Mouse (Mus musculus) CH12.LX (cell line): ENCODE results near the gene Ptprm. TPM values are rescaled to one million over a fixed set of nuclear protein-coding genes. Genes with fewer than 3 reads are reported as not detected.

Source experiments
- DNase-seq: peaks from one replicate; pipeline ENCODE4 v3.0.0-alpha.2; 2013; ENCODE audit errors: extremely low read depth
- H3K27ac ChIP-seq: 2 replicates; pipeline ENCODE4 v1.5.1; 2012; ENCODE audit warnings: low read depth, mild to moderate bottlenecking, control low read depth, moderate library complexity; ENCODE audit not compliant: insufficient read depth
- H3K27me3 ChIP-seq: replicated peaks from 2 replicates; pipeline ENCODE3; 2012; ENCODE audit warnings: inconsistent platforms
- H3K36me3 ChIP-seq, 2 experiments: replicated peaks in 1 of 2; 2 replicates each; pipeline versions ENCODE3 to v1.6.1; 2012; ENCODE audit warnings: inconsistent platforms in 1 of 2, low read length in 1 of 2, mild to moderate bottlenecking in 1 of 2, mixed read lengths in 1 of 2, moderate library complexity in 1 of 2; ENCODE audit not compliant: control insufficient read depth in 1 of 2, insufficient read depth in 1 of 2
- H3K4me1 ChIP-seq, 2 experiments: 2 replicates each; pipeline ENCODE4 v1.6.1; 2012; ENCODE audit warnings: inconsistent platforms in 1 of 2, moderate library complexity in 1 of 2; ENCODE audit not compliant: insufficient read depth in 2 of 2, control insufficient read depth in 1 of 2
- H3K4me2 ChIP-seq: 2 replicates; pipeline ENCODE4 v1.6.1; 2012; ENCODE audit warnings: low read depth, mild to moderate bottlenecking, control low read depth; ENCODE audit not compliant: poor library complexity, insufficient read depth, severe bottlenecking
- H3K4me3 ChIP-seq, 3 experiments: fragments of 150-350 bp in 1 of 3; sonication (generic) in 1 of 3; replicated peaks in 1 of 3; 2 replicates each; pipeline versions ENCODE3 to v1.5.1; 2011 to 2012; ENCODE audit warnings: low read depth in 2 of 3, low read length in 2 of 3, mild to moderate bottlenecking in 2 of 3, moderate library complexity in 2 of 3, control low read depth in 1 of 3, improper control_type of control experiment in 1 of 3, inconsistent platforms in 1 of 3, mixed read lengths in 1 of 3; ENCODE audit not compliant: poor library complexity in 1 of 3
- H3K79me2 ChIP-seq: replicated peaks from 2 replicates; pipeline ENCODE4 v1.6.1; 2012; ENCODE audit warnings: mild to moderate bottlenecking, moderate library complexity; ENCODE audit not compliant: control insufficient read depth, poor library complexity, insufficient read depth, severe bottlenecking; ENCODE audit errors: extremely low read depth
- H3K9ac ChIP-seq: 2 replicates; pipeline ENCODE4 v1.6.1; 2012; ENCODE audit warnings: low read depth, mild to moderate bottlenecking, control low read depth, moderate library complexity; ENCODE audit not compliant: insufficient read depth
- H3K9me3 ChIP-seq: replicated peaks from 2 replicates; pipeline ENCODE3; 2012; ENCODE audit warnings: low read length, inconsistent platforms, mixed read lengths
- BHLHE40 ChIP-seq: IDR thresholded peaks from 2 replicates; pipeline ENCODE4 v1.6.1; 2011; ENCODE audit warnings: mild to moderate bottlenecking, low read depth, low read length, improper control_type of control experiment
- EP300 ChIP-seq: IDR thresholded peaks from 2 replicates; pipeline ENCODE4 v1.6.1; 2011; ENCODE audit warnings: low read length, improper control_type of control experiment
- GABPA ChIP-seq: IDR thresholded peaks from 2 replicates; pipeline ENCODE4 v1.6.1; 2012; ENCODE audit warnings: low read depth, low read length, improper control_type of control experiment, inconsistent platforms; ENCODE audit not compliant: insufficient replicate concordance
- KAT2A ChIP-seq: IDR thresholded peaks from 2 replicates; pipeline ENCODE4 v1.6.1; 2012; ENCODE audit warnings: low read length, improper control_type of control experiment, inconsistent platforms; ENCODE audit not compliant: insufficient replicate concordance
- MAFK ChIP-seq: IDR thresholded peaks from 2 replicates; pipeline ENCODE4 v1.6.1; 2011; ENCODE audit warnings: low read length, improper control_type of control experiment; ENCODE audit not compliant: insufficient replicate concordance
- MAX ChIP-seq: IDR thresholded peaks from 2 replicates; pipeline ENCODE4 v1.6.1; 2011; ENCODE audit warnings: low read length, improper control_type of control experiment
- MXI1 ChIP-seq: IDR thresholded peaks from 2 replicates; pipeline ENCODE4 v1.6.1; 2011; ENCODE audit warnings: mild to moderate bottlenecking, low read depth, low read length, improper control_type of control experiment
- MYC ChIP-seq: IDR thresholded peaks from 2 replicates; pipeline ENCODE4 v1.6.1; 2011; ENCODE audit warnings: low read depth, mild to moderate bottlenecking, improper control_type of control experiment, low read length
- NELFE ChIP-seq: IDR thresholded peaks from 2 replicates; pipeline ENCODE4 v1.6.1; 2011; ENCODE audit warnings: low read depth, low read length, improper control_type of control experiment
- NRF1 ChIP-seq: IDR thresholded peaks from 2 replicates; pipeline ENCODE4 v1.6.1; 2014; ENCODE audit warnings: low read depth, mild to moderate bottlenecking, inconsistent platforms, low read length, improper control_type of control experiment, moderate library complexity
- USF2 ChIP-seq: conservative IDR thresholded peaks from 2 replicates; pipeline ENCODE4 v1.6.1; 2011; ENCODE audit warnings: low read depth, low read length, improper control_type of control experiment
- ZKSCAN1 ChIP-seq: IDR thresholded peaks from 2 replicates; pipeline ENCODE4 v1.6.1; 2012; ENCODE audit warnings: low read depth, inconsistent platforms, low read length, improper control_type of control experiment, borderline replicate concordance
- ZMIZ1 ChIP-seq: IDR thresholded peaks from 2 replicates; pipeline ENCODE4 v1.6.1; 2012; ENCODE audit warnings: low read depth, mild to moderate bottlenecking, inconsistent platforms, low read length, improper control_type of control experiment
- dilution Hi-C: fragments of 300-500 bp; cut with MboI; formaldehyde crosslinking; loops from 2 replicates; pipeline ENCODE4 v1.14.3; 2020; ENCODE audit warnings: low sequenced_read_pairs; ENCODE audit not compliant: extremely low pct_unique_long_range_greater_than_20kb, extremely low pct_ligation_motif_present
- in situ Hi-C: fragments of 300-500 bp; cut with MboI; formaldehyde crosslinking; loops from 3 replicates; pipeline ENCODE4 v1.14.3; 2019; ENCODE audit warnings: low sequenced_read_pairs, low pct_ligation_motif_present, low pct_unique_long_range_greater_than_20kb, mixed read lengths
- polyA plus RNA-seq: library from polyadenylated mRNA; unstranded; fragments of >175 nt; gene quantifications from 2 replicates; pipeline ENCODE4 v1.2.1, GENCODE M21; 2012; ENCODE audit warnings: low read depth; ENCODE audit not compliant: insufficient read length
- total RNA-seq, 2 experiments: library from RNA; depleted of rRNA; stranded (reverse); fragments of 300-350 nt in 1 of 2; fragments of >200 nt in 1 of 2; gene quantifications; 2 replicates each; pipeline ENCODE4 v1.2.3; 2012 to 2014

The Ptprm gene
- total and polyA plus RNA-seq, 3 experiments = not detected

DNA sequence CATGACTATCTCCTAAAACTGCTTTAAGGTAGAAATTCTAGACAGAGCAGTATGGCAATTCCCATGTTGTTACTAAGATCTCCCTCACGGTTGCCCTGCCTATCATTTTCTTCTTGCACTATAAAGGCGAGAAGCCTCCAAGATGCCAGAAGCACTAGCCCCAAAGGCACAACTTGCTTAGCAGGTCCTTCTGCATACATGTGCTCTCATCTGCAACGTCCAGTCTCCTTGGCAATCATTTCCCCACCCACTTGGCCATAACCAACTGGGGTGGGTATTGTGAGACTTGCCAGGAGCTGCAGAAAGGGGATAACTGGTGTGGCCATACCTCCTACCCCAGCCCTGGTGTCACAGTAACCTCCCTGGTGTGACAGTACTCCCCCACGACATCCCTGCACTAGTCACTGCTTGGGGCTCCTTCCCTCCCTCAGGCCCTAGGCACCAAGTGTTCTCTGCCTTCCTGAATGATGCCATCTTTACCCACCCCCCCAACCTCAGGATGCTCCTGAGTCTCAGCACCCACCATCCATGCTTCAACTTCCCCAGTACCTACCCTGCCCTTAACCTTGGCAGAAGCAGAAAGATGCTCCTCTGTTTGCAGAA lies 108.9 kb downstream of the Ptprm start:
- TF ChIP-seq NELFE (no peak), ZMIZ1 (no peak), NRF1 (no peak), GABPA (no peak)
- no peak overlapping the region for H3K4me3 ChIP-seq
- in situ Hi-C loops = no loop called here
- peaks cover 55% of the 10 kb centered on the region for H3K9me3 ChIP-seq
- H3K36me3 ChIP-seq = no peaks in the 10 kb centered on the region
- H3K4me1 ChIP-seq = no peaks in the 10 kb centered on the region
- H3K27ac ChIP-seq = no peak overlapping the region
- no peak overlapping the region for H3K4me2 ChIP-seq
- H3K27me3 ChIP-seq = no peaks in the 10 kb centered on the region
- no peak overlapping the region for H3K9ac ChIP-seq
- H3K79me2 ChIP-seq = no peaks in the 10 kb centered on the region
- DNase-seq = no peak
- dilution Hi-C loops = no loop called here

- Histone ChIP-seq H3K9ac (no peak overlapping the region), H3K4me3 (no peak overlapping the region), H3K9me3 (peaks cover 60% of the 10 kb centered on the region), H3K4me2 (no peak overlapping the region), H3K36me3 (no peaks in the 10 kb centered on the region), H3K27me3 (no peaks in the 10 kb centered on the region), H3K79me2 (no peaks in the 10 kb centered on the region), H3K27ac (no peak overlapping the region), H3K4me1 (no peaks in the 10 kb centered on the region)
- DNase-seq = no peak
- TF ChIP-seq KAT2A (no peak), EP300 (no peak), BHLHE40 (no peak)
- dilution Hi-C loops (no loop called here), in situ Hi-C loops (no loop called here)
Observed at GRCm38 (mm10) chr17:67242774-67243495, 111.3 kb downstream of the Ptprm start.

DNA sequence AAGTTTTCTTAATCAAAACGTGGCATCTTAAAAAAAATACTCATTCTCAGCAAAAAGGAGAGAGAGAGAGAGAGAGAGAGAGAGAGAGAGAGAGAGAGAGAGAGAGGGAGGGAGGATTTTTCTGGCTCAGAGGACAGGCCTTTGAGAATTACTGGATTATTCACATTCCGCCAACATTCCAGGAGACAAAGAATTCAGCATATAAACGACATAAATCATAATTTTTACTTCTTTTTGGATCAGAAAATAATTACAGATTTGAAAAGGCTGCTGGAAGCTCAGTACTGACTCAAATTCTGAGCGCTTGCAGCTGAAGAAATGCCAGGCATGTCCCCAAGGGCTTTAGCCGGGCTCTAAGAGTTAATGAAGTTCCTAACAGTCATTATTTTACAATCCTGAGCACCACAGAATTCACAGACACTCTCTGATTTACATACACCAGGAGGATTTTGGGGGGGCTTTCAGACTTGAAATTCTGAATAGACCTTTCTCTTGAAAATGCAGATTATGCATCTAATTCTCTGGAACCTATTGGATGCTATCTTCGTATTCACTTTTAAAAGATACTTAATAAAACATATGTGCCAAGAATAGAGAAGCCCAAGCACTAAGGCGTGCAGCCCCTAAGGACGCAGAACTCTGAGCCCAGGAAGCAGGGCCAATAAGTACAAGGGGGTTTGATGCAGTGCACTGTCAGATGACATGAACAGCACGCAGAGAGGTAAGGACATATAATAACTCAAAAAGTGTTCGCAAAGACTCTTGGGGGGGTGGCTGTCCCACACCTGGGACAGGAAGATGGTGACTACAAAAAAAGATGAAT lies 112.1 kb downstream of the Ptprm start:
- Histone ChIP-seq H3K4me1 (no peaks in the 10 kb centered on the region), H3K79me2 (no peaks in the 10 kb centered on the region), H3K27ac (no peak overlapping the region), H3K36me3 (no peaks in the 10 kb centered on the region), H3K4me3 (no peak overlapping the region), H3K4me2 (no peak overlapping the region), H3K9me3 (peaks cover 65% of the 10 kb centered on the region), H3K27me3 (no peaks in the 10 kb centered on the region), H3K9ac (no peak overlapping the region)
- no peak for TF ChIP-seq MYC
- TF ChIP-seq MAX = no peak
- TF ChIP-seq USF2 = no peak
- no peak for TF ChIP-seq MAFK
- no peak for TF ChIP-seq GABPA
- TF ChIP-seq ZKSCAN1 = no peak
- no peak for TF ChIP-seq MXI1
- no peak for DNase-seq
- in situ Hi-C loops = no loop called here
- dilution Hi-C loops = no loop called here
